ENCODE assay signal across 20 mouse cellular contexts in genomic region chr10:20202171-20202570, GRCm38 (mm10). TPM values are rescaled to one million over a fixed set of nuclear protein-coding genes. Genes with fewer than 3 reads are reported as not detected.
DNase-seq lines count a peak whose midpoint lies in the region; ATAC-seq and TF ChIP-seq lines count a peak whose summit lies in the region.
"Had no signal": no experiment of that assay in that cellular context is flagged by ENCODE, and none has a peak within 500 bp of the region (broad histone marks: within the 10 kb centered on the region; RNA-seq: fewer than 3 reads in every experiment).

No protein-coding gene starts in this region.

- no peak overlapping the region for H3K4me3 ChIP-seq in heart, embryonic 10.5 days
- no peak overlapping the region for H3K4me3 ChIP-seq in testis, adult 2 months (ENCODE audit: control insufficient read depth, low read depth, low read length)
- H3K4me3 ChIP-seq in midbrain, embryonic 14.5 days (replicated peaks; ENCODE audit: low read depth, low read length) = no peak overlapping the region
- H3K4me3 ChIP-seq: hindbrain, embryonic 13.5 days; limb, embryonic 10.5 days; neural tube, embryonic 12.5 days had no signal

- H3K27ac ChIP-seq in heart, embryonic 10.5 days = peak overlapping the region; percentile 59
- peak overlapping the region; percentile 47; the same call in 1 of the 2 replicates for H3K27ac ChIP-seq in testis, adult 2 months (ENCODE audit: control insufficient read depth, insufficient read depth, low read depth, low read length)
- H3K27ac ChIP-seq in midbrain, embryonic 14.5 days (replicated peaks; ENCODE audit: low read depth, low read length) = no peak overlapping the region
- H3K27ac ChIP-seq: hindbrain, embryonic 13.5 days; kidney, postnatal 0 days; limb, embryonic 10.5 days; liver, embryonic 14.5 days; neural tube, embryonic 12.5 days had no signal

- no peak for TF ChIP-seq POLR2A in testis, adult 2 months (IDR thresholded peaks at IDR 0.05; ENCODE audit: control insufficient read depth, low read depth, low read length)

- no peaks in the 10 kb centered on the region for H3K9me3 ChIP-seq in heart, embryonic 10.5 days
- no peaks in the 10 kb centered on the region for H3K9me3 ChIP-seq in midbrain, embryonic 14.5 days (ENCODE audit: control insufficient read depth, low read length)
- H3K9me3 ChIP-seq: hindbrain, embryonic 13.5 days; limb, embryonic 10.5 days; neural tube, embryonic 12.5 days had no signal

- no peak overlapping the region for H3K9ac ChIP-seq in midbrain, embryonic 14.5 days (replicated peaks; ENCODE audit: low read length)
- H3K9ac ChIP-seq: hindbrain, embryonic 13.5 days; liver, embryonic 14.5 days; neural tube, embryonic 12.5 days had no signal

- H3K36me3 ChIP-seq in heart, embryonic 10.5 days = no peaks in the 10 kb centered on the region
- no peaks in the 10 kb centered on the region for H3K36me3 ChIP-seq in testis, adult 2 months (ENCODE audit: control insufficient read depth, insufficient read depth, low read length)
- H3K36me3 ChIP-seq in midbrain, embryonic 14.5 days (ENCODE audit: control insufficient read depth, insufficient read depth, low read length) = no peaks in the 10 kb centered on the region
- H3K36me3 ChIP-seq: hindbrain, embryonic 13.5 days; limb, embryonic 10.5 days; neural tube, embryonic 12.5 days had no signal

- no peak for ATAC-seq in midbrain, embryonic 14.5 days (ENCODE audit: low FRiP score, low TSS enrichment)

- 51% methylated on average over 9 of the region's 9 CpGs for WGBS in heart, embryonic 10.5 days
- 77% methylated on average over 9 of the region's 9 CpGs for WGBS in midbrain, embryonic 14.5 days

- H3K4me1 ChIP-seq in heart, embryonic 10.5 days = peaks cover 18% of the 10 kb centered on the region; the same call in 1 of the 2 replicates
- H3K4me1 ChIP-seq in testis, adult 2 months (ENCODE audit: control insufficient read depth, insufficient read depth, low read length) = peaks cover 12% of the 10 kb centered on the region
- no peaks in the 10 kb centered on the region for H3K4me1 ChIP-seq in midbrain, embryonic 14.5 days (ENCODE audit: control insufficient read depth, insufficient read depth, low read length)
- H3K4me1 ChIP-seq: limb, embryonic 10.5 days had no signal

- TF ChIP-seq CTCF in testis, adult 2 months (IDR thresholded peaks at IDR 0.05; ENCODE audit: control insufficient read depth, insufficient read depth, insufficient replicate concordance, low read depth, low read length) = no peak

- H3K4me2 ChIP-seq in midbrain, embryonic 14.5 days (ENCODE audit: low read length) = no peak overlapping the region
- H3K4me2 ChIP-seq: hindbrain, embryonic 13.5 days; midbrain, embryonic 11.5 days; neural tube, embryonic 12.5 days had no signal

- DNase-seq in heart, embryonic 10.5 days (ENCODE audit: low spot score) = no peak
- no peak for DNase-seq in heart, postnatal 10 days
- peak; percentile 41 to 51 for DNase-seq in kidney, postnatal 36 days
- no peak for DNase-seq in kidney, adult 8-10 months
- no peak for DNase-seq in testis, postnatal 10 days (ENCODE audit: low spot score)
- no peak for DNase-seq in midbrain, embryonic 14.5 days
- no peak for DNase-seq in right cerebral cortex, postnatal 10 days (ENCODE audit: low spot score in 2 of 2)
- DNase-seq: adrenal gland, postnatal 36 days; cerebellum, adult 11-12 months; cerebellum, postnatal 36 days; gastrocnemius, postnatal 14 days; heart, postnatal 14 days had no signal

- intact Hi-C loops in heart, postnatal 10 days (cut with DNase I) = no loop called here

- no peaks in the 10 kb centered on the region for H3K27me3 ChIP-seq in heart, embryonic 10.5 days (ENCODE audit: insufficient read depth, poor library complexity, severe bottlenecking)
- no peaks in the 10 kb centered on the region for H3K27me3 ChIP-seq in testis, adult 2 months (ENCODE audit: control insufficient read depth, insufficient read depth, low read length)
- no peaks in the 10 kb centered on the region for H3K27me3 ChIP-seq in midbrain, embryonic 14.5 days (ENCODE audit: control insufficient read depth, insufficient read depth, low read length)
- H3K27me3 ChIP-seq: CH12.LX; neural tube, embryonic 12.5 days had no signal

RNA-seq across cellular contexts. Expression of gene Map7, which starts 53.9 kb away (rescaled TPM):
- polyA plus RNA-seq in heart, embryonic 10.5 days (2016; fragmentation: Nextera tagmentation; extraction: Ambion mirVana) = 3.8 and 4.8 TPM in 2 replicates
- 10 to 100 TPM; 13.6 to 15.8 TPM for total RNA-seq in heart, postnatal 10 days (2021)
- 82.2 and 92.8 TPM in 2 replicates for polyA plus RNA-seq in testis, adult 2 months (2012; rRNA removed)
- 5.2 and 5.3 TPM in 2 replicates for polyA plus RNA-seq in midbrain, embryonic 14.5 days (2014; fragmentation: Nextera tagmentation; extraction: Ambion mirVana)

Comparison
In these comparisons a context has a peak if more than half of its experiments do, and no peak if none do; other contexts are left out.
1. DNase-seq: peak in kidney, postnatal 36 days (2 of 2); none in heart, embryonic 10.5 days (single experiment), heart, postnatal 10 days (0 of 2), kidney, adult 8-10 months (0 of 2), testis, postnatal 10 days (single experiment), midbrain, embryonic 14.5 days (single experiment) and right cerebral cortex, postnatal 10 days (0 of 2).
2. RNA of gene Map7, which starts 53.9 kb away (polyA plus RNA-seq): 82.2 to 92.8 TPM in testis, adult 2 months; 5.2 to 5.3 TPM in midbrain, embryonic 14.5 days and 3.8 to 4.8 TPM in heart, embryonic 10.5 days; every median in the first group is over 10 times any median in the second.